Mouse (Mus musculus) T-helper 2 cell (primary cell): ENCODE measurements around the gene CK137956.

Source experiments
- in situ Hi-C: fragments of 300-600 bp; cut with MboI, MseI; formaldehyde crosslinking; loops from one replicate; pipeline ENCODE4 v1.15.1; 2025; ENCODE audit warnings: high pct_unique_total_duplicates

The CK137956 gene

DNA sequence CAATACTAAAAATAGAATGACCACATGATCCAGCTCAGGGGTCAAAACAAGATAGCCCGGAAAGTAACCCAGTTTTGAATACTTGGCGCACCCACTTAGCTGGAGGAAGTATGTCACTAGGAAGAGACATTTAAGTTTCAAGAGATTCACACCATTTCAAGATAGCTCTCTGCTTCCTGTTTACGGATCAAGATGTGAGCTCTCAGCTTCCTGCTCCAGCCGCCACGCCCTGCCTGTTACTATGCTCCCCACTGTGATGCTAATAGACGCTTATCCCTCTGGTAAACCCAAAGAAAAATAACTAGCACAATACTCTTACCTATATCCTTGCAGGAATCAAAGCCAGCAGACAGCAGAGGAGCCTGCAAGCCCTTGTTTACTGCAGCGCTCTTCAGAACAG is 57.2 kb downstream of the CK137956 start:
- in situ Hi-C loops, result loop anchor here (10.0 kb wide), 1 partner anchor 369 kb away; no protein-coding TSS in a partner anchor

DNA sequence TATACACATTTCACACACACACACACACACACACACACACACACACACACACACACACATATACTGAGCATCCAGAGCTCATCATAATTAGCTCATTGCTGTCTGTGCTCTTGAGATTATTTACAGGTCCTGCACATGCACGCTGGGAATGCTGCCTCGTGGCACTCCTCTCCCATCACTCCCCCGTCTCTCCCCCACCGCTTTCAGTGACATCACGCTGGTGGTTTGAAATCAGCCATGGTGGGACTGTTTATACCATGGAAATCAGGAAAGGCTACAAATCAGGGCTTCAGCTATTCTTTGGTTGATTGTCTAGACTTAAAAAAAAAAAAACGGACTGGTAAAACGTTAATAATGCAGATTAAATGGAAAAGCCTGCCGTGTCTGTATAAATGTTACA is 63.6 kb downstream of the CK137956 start:
- in situ Hi-C loops, result no loop called here

- in situ Hi-C loops, result no loop called here
Observed at GRCm38 (mm10) chr4:127903954-127904353, 66.8 kb downstream of the CK137956 start.

- in situ Hi-C loops, result no loop called here
Observed at GRCm38 (mm10) chr4:127900893-127901456, 69.8 kb downstream of the CK137956 start.

- in situ Hi-C loops, result no loop called here
Observed at GRCm38 (mm10) chr4:127889071-127889470, 81.7 kb downstream of the CK137956 start.

DNA sequence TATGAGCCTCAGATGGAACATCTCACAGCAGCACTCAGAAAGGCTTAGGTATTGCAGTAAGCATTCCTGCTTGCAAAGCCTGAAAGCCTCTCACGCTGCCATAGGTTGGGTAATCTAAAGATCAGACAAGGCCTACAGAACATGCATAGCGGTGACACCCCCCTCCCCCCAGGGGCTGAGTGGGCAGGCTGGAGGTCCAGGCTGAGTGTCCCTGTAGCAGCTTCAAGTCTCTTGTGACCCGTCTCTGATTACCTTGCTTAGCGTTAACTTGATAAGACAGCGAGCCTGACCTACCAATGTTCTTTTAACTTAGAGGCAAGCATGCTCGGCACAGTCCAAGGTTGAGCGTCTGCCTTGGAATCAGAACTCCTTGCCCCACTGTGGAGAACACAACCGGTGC is 91.8 kb downstream of the CK137956 start:
- in situ Hi-C loops, result no loop called here
